Mouse (Mus musculus): ENCODE measurements around the gene Gm21885. TPM values are rescaled to one million over a fixed set of nuclear protein-coding genes. Genes with fewer than 3 reads are reported as not detected.

The Gm21885 gene
- polyA plus RNA-seq (2014; fragmentation: Nextera tagmentation; extraction: Ambion mirVana), result 0.68 and 1.4 TPM in 2 replicates

DNA sequence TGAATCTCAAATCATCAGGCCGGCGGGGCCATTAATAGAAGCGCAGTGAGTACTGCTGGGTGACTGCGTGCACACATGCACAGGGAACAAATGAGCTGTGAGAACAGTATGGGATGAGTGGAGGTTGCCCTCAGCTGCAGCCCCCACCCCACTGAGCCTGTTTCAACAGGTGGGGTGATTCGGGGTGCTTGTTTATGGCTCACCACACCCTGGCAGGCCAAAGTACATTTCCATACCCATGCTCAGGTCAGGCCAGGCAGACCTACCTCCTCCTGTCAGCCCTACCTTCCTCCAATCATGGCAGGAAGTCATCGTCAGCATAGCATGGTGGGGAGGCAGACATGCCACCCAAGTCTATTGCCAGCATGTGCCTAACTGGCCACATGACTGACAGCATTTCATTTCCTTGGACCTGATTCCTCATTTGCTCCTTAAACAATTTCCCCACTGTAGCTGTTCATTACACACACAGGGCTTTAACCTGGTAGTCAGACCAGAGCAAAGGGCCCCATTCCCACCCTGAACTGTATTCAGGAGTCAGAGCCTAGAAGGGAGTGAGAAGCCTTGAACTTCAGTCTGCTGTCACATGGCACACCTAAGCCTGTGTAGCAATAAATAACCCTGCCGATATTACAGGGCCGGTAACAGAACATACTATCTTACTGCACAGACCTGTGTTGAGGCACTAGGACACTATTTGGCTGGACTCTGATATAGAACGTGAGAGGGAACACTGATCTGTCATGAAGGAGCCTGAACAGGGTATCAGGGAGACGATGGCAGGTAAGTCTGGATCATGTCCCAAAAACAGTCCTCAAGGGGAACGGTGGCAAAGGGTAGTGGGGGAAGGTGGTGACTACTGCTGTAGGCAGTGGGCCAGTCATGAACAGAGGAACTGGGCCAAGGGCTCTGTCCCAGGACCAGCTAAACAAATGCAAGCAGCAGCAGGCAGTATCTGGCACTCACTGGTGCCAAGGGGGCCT, at the start of gene Gm21885:
TSS of gene Gm21885 (plus strand) at position 675 of the 983 bp plus-strand sequence.
- Histone ChIP-seq H3K9me3 (ENCODE audit: control insufficient read depth, low read length) (no peaks in the 10 kb centered on the region), H3K4me3 (ENCODE audit: low read depth, low read length) (no peak within 1 kb of the TSS), H3K27me3 (ENCODE audit: control insufficient read depth, insufficient read depth, low read length) (no peaks in the 10 kb centered on the region), H3K4me1 (replicated peaks; ENCODE audit: control insufficient read depth, insufficient read depth, low read length) (peaks cover 6% of the 10 kb centered on the region; the same call in 1 of the 2 replicates), H3K27ac (ENCODE audit: low read depth, low read length) (no peak within 1 kb of the TSS), H3K4me2 (ENCODE audit: low read depth, low read length, severe bottlenecking) (no peak within 1 kb of the TSS), H3K9ac (ENCODE audit: low read length) (no peak within 1 kb of the TSS), H3K36me3 (ENCODE audit: control insufficient read depth, insufficient read depth, low read length) (peaks cover 4% of the 10 kb centered on the region; the same call in 1 of the 2 replicates)
- 89% methylated on average over 11 of the region's 11 CpGs for WGBS
- ATAC-seq (replicated peaks; ENCODE audit: low FRiP score) (no peak), DNase-seq (ENCODE audit: low spot score) (peak; percentile 50)

DNA sequence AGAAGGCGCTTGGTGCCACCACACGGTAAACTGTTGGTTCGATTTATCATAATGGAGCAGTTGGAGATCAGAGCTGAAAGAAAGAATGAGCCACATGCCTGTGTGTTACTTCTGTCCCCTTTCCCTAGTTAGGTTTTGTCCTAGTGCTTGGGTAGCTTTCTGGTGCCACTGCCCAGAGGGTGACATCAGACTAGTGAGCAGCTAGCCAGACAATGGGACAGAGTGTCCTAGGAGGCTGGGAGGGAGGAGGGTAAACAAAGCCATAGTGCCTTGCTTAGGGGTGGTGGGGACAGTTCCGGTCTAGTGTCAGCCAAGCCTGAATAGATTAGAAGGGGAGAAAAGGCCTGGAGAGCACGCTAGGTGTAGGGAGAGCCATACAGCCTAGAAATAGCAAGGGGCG, 48.3 kb upstream of the Gm21885 start:
- DNase-seq (ENCODE audit: low spot score) (no peak), ATAC-seq (replicated peaks; ENCODE audit: low FRiP score) (no peak)
- Histone ChIP-seq H3K9ac (ENCODE audit: low read length) (no peak overlapping the region), H3K9me3 (ENCODE audit: control insufficient read depth, low read length) (no peaks in the 10 kb centered on the region), H3K27ac (ENCODE audit: low read depth, low read length) (no peak overlapping the region), H3K4me2 (ENCODE audit: low read depth, low read length, severe bottlenecking) (no peak overlapping the region), H3K4me1 (replicated peaks; ENCODE audit: control insufficient read depth, insufficient read depth, low read length) (no peaks in the 10 kb centered on the region; the same call in 1 of the 2 replicates), H3K27me3 (ENCODE audit: control insufficient read depth, insufficient read depth, low read length) (no peaks in the 10 kb centered on the region), H3K4me3 (ENCODE audit: low read depth, low read length) (no peak overlapping the region), H3K36me3 (ENCODE audit: control insufficient read depth, insufficient read depth, low read length) (no peaks in the 10 kb centered on the region)
- 57% methylated on average over 6 of the region's 6 CpGs for WGBS

DNA sequence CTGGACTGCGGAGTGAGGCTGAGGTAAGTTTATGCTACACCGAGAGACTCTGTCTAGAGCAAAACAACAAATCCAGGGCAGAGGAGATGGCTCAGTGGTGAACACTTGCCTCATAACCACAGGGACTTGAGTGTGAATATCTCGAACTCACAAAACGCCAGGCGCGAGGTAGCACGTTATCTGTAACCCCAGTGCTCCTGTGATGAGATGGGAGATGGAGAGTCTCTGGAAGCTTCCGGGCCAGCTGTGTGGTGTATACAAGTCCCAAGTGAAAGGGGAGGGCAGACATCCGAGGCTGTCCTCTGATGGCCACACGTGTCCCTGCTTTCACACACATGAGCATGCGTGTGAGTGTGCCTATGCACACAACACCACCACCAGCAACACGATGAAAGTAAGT, 47.3 kb upstream of the Gm21885 start:
- H3K4me1 ChIP-seq (replicated peaks; ENCODE audit: control insufficient read depth, insufficient read depth, low read length), result no peaks in the 10 kb centered on the region; the same call in 1 of the 2 replicates
- H3K4me3 ChIP-seq (ENCODE audit: low read depth, low read length), result no peak overlapping the region
- H3K9ac ChIP-seq (ENCODE audit: low read length), result no peak overlapping the region
- WGBS, result 93% methylated on average over 12 of the region's 12 CpGs
- no peak for DNase-seq (ENCODE audit: low spot score)
- H3K27ac ChIP-seq (ENCODE audit: low read depth, low read length), result no peak overlapping the region
- no peaks in the 10 kb centered on the region for H3K27me3 ChIP-seq (ENCODE audit: control insufficient read depth, insufficient read depth, low read length)
- no peak overlapping the region for H3K4me2 ChIP-seq (ENCODE audit: low read depth, low read length, severe bottlenecking)
- H3K36me3 ChIP-seq (ENCODE audit: control insufficient read depth, insufficient read depth, low read length), result no peaks in the 10 kb centered on the region
- ATAC-seq (replicated peaks; ENCODE audit: low FRiP score), result no peak
- H3K9me3 ChIP-seq (ENCODE audit: control insufficient read depth, low read length), result no peaks in the 10 kb centered on the region

- Histone ChIP-seq H3K9ac (ENCODE audit: low read length) (no peak overlapping the region), H3K36me3 (ENCODE audit: control insufficient read depth, insufficient read depth, low read length) (no peaks in the 10 kb centered on the region), H3K4me2 (ENCODE audit: low read depth, low read length, severe bottlenecking) (no peak overlapping the region), H3K27me3 (ENCODE audit: control insufficient read depth, insufficient read depth, low read length) (no peaks in the 10 kb centered on the region), H3K27ac (ENCODE audit: low read depth, low read length) (no peak overlapping the region), H3K4me1 (replicated peaks; ENCODE audit: control insufficient read depth, insufficient read depth, low read length) (no peaks in the 10 kb centered on the region; the same call in 1 of the 2 replicates), H3K9me3 (ENCODE audit: control insufficient read depth, low read length) (no peaks in the 10 kb centered on the region), H3K4me3 (ENCODE audit: low read depth, low read length) (no peak overlapping the region)
- ATAC-seq (replicated peaks; ENCODE audit: low FRiP score) (no peak), DNase-seq (ENCODE audit: low spot score) (no peak)
- WGBS, result 93% methylated on average over 8 of the region's 8 CpGs
Observed at GRCm38 (mm10) chr11:94234857-94235256, 46.8 kb upstream of the Gm21885 start.

- H3K27me3 ChIP-seq (ENCODE audit: control insufficient read depth, insufficient read depth, low read length), result no peaks in the 10 kb centered on the region
- ATAC-seq (replicated peaks; ENCODE audit: low FRiP score), result peak; percentile 82
- H3K4me2 ChIP-seq (ENCODE audit: low read depth, low read length, severe bottlenecking), result no peak overlapping the region
- peak; percentile 77 for DNase-seq (ENCODE audit: low spot score)
- no peak overlapping the region for H3K4me3 ChIP-seq (ENCODE audit: low read depth, low read length)
- WGBS, result 20% methylated on average over 3 of the region's 3 CpGs
- H3K9ac ChIP-seq (ENCODE audit: low read length), result no peak overlapping the region
- no peaks in the 10 kb centered on the region for H3K9me3 ChIP-seq (ENCODE audit: control insufficient read depth, low read length)
- no peaks in the 10 kb centered on the region for H3K36me3 ChIP-seq (ENCODE audit: control insufficient read depth, insufficient read depth, low read length)
- no peak overlapping the region for H3K27ac ChIP-seq (ENCODE audit: low read depth, low read length)
- H3K4me1 ChIP-seq (replicated peaks; ENCODE audit: control insufficient read depth, insufficient read depth, low read length), result no peaks in the 10 kb centered on the region; the same call in 1 of the 2 replicates
Observed at GRCm38 (mm10) chr11:94236074-94236473, 45.6 kb upstream of the Gm21885 start.

GRCm38 (mm10) chr11:94238786-94239185, 42.9 kb upstream of the Gm21885 start:
- 91% methylated on average over 8 of the region's 8 CpGs for WGBS
- H3K27me3 ChIP-seq (ENCODE audit: control insufficient read depth, insufficient read depth, low read length), result no peaks in the 10 kb centered on the region; the same call in 1 of the 2 replicates

DNA sequence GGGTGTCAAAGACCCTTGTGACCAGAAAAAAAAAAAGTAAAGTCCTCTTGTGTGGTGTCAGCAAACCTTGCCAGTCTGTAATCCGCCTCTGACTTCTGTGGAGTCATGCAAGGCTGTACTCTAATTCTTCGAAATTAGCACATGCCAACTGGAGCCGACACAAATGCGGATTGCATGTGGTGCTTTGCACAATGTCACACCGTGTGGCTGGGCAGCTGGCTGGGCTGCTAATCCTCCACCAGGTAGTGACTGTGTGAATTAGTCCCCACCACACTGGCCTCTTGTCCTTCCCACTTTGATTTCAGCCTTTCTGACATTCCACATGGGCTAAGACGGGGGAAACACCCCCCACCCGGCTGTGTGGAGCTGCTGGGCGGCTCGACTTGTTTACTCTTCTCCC, 42.0 kb upstream of the Gm21885 start:
- H3K4me3 ChIP-seq (ENCODE audit: low read depth, low read length), result no peak overlapping the region
- no peak overlapping the region for H3K27ac ChIP-seq (ENCODE audit: low read depth, low read length)
- DNase-seq (ENCODE audit: low spot score) (no peak), ATAC-seq (replicated peaks; ENCODE audit: low FRiP score) (0 out of 2 replicates have a peak, but pooled peaks have one; percentile 25)
- no peak overlapping the region for H3K9ac ChIP-seq (ENCODE audit: low read length)
- H3K4me2 ChIP-seq (ENCODE audit: low read depth, low read length, severe bottlenecking), result no peak overlapping the region
- peaks cover 11% of the 10 kb centered on the region; the same call in 1 of the 2 replicates for H3K4me1 ChIP-seq (replicated peaks; ENCODE audit: control insufficient read depth, insufficient read depth, low read length)
- H3K27me3 ChIP-seq (ENCODE audit: control insufficient read depth, insufficient read depth, low read length), result no peaks in the 10 kb centered on the region; the same call in 1 of the 2 replicates
- no peaks in the 10 kb centered on the region for H3K9me3 ChIP-seq (ENCODE audit: control insufficient read depth, low read length)
- H3K36me3 ChIP-seq (ENCODE audit: control insufficient read depth, insufficient read depth, low read length), result no peaks in the 10 kb centered on the region
- WGBS, result 30% methylated on average over 9 of the region's 9 CpGs

More at GRCm38 (mm10) chr11:94238786-94239185, 42.9 kb upstream of the Gm21885 start:
- ATAC-seq (replicated peaks; ENCODE audit: low FRiP score), result no peak
- DNase-seq (ENCODE audit: low spot score), result no peak
- Histone ChIP-seq H3K4me3 (ENCODE audit: low read depth, low read length) (no peak overlapping the region), H3K9me3 (ENCODE audit: control insufficient read depth, low read length) (no peaks in the 10 kb centered on the region), H3K27ac (ENCODE audit: low read depth, low read length) (no peak overlapping the region), H3K4me2 (ENCODE audit: low read depth, low read length, severe bottlenecking) (no peak overlapping the region), H3K9ac (ENCODE audit: low read length) (no peak overlapping the region), H3K4me1 (replicated peaks; ENCODE audit: control insufficient read depth, insufficient read depth, low read length) (peaks cover 10% of the 10 kb centered on the region; the same call in 1 of the 2 replicates), H3K36me3 (ENCODE audit: control insufficient read depth, insufficient read depth, low read length) (no peaks in the 10 kb centered on the region)

DNA sequence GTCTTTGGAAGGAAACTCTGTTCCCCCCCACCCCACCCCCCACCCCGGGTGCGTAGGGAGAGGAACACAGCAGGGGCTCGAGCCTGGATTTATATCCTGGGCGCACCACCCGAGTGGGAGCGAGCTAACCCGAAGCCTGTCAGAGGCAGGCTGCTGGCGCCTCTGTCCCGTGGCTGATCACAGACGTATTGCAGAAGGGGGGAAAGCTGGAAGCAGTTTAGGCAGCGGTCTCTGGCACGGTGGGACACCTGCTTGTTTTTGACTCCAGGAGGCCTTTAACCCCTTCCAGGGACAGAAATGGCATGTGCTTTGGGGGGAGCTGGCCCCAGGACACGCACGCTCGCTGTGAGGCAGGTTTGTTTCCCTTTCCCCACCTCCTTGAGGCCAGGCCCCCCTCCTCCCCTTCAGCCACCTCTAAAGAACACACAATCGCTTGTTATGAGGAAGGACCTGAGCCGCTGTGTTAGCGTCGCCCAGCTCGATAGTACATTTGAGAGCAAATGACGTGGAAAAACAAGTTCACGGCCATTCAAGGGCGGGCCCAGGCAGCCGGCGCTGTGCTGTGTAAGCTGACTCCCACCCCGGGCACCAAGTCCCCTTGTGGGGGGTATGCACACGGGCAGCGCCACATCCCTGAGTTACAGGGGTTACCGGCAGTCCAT, 38.8 kb upstream of the Gm21885 start:
- peak overlapping the region; percentile 49 for H3K4me2 ChIP-seq (ENCODE audit: low read depth, low read length, severe bottlenecking)
- ATAC-seq (replicated peaks; ENCODE audit: low FRiP score), result peak; percentile 38
- peak overlapping the region; percentile 1; the same call in 1 of the 2 replicates for H3K4me3 ChIP-seq (ENCODE audit: low read depth, low read length)
- 0 out of 2 replicates have a peak overlapping the region, but pooled peaks have one; percentile 20 for H3K27ac ChIP-seq (ENCODE audit: low read depth, low read length)
- 3% methylated on average over 29 of the region's 29 CpGs for WGBS
- H3K27me3 ChIP-seq (ENCODE audit: control insufficient read depth, insufficient read depth, low read length), result no peaks in the 10 kb centered on the region; the same call in 1 of the 2 replicates
- peaks cover 13% of the 10 kb centered on the region; the same call in 1 of the 2 replicates for H3K4me1 ChIP-seq (replicated peaks; ENCODE audit: control insufficient read depth, insufficient read depth, low read length)
- peak overlapping the region; percentile 6 for H3K9ac ChIP-seq (ENCODE audit: low read length)
- DNase-seq (ENCODE audit: low spot score), result peak; percentile 70
- no peaks in the 10 kb centered on the region for H3K36me3 ChIP-seq (ENCODE audit: control insufficient read depth, insufficient read depth, low read length)
- no peaks in the 10 kb centered on the region for H3K9me3 ChIP-seq (ENCODE audit: control insufficient read depth, low read length)

All from forebrain, embryonic 11.5 days (tissue).